10 mouse cellular contexts compared by ENCODE assay signal in the genomic region with DNA sequence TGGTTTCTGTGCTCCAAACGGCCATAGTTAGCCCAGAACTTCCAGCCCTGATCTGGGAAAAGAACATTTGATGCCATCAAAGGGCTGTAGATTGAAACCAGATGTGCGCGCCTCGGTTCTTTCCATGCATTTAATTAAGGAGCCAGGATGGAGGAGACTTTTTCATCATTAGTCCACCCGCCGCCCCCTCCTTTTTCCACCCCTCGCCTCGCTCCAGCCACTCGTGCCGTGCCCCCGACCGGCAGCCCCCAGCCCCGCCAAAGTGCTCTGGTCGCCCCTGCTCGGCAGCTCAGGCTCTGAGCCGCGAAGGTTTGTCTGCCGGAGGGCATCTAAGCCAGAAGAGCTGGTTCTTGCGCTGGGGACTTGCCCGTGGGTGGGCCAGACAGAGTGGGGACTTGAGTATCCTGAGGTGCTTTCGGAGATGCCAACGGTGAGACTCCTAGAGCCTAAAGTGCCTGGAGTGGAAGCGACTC. TPM values are rescaled to one million over a fixed set of nuclear protein-coding genes. Genes with fewer than 3 reads are reported as not detected.
A peak's percentile ranks its signal among the peaks of the same experiment; 100 is the strongest.
DNase-seq lines count a peak whose midpoint lies in the region; ATAC-seq and TF ChIP-seq lines count a peak whose summit lies in the region.
"Had no signal": no experiment of that assay in that cellular context is flagged by ENCODE, and none has a peak within 500 bp of the region (broad histone marks: within the 10 kb centered on the region; RNA-seq: fewer than 3 reads in every experiment).

No protein-coding gene starts in this region.

- WGBS in heart, embryonic 12.5 days: under 1% methylated on average over 23 of the region's 23 CpGs
- WGBS in hindbrain, embryonic 12.5 days: under 1% methylated on average over 21 of the region's 23 CpGs
- WGBS in midbrain, embryonic 12.5 days: under 1% methylated on average over 23 of the region's 23 CpGs

- peaks cover 30% of the 10 kb centered on the region for H3K27me3 ChIP-seq in heart, embryonic 12.5 days (replicated peaks)
- peaks cover 79% of the 10 kb centered on the region for H3K27me3 ChIP-seq in hindbrain, embryonic 12.5 days
- H3K27me3 ChIP-seq in midbrain, embryonic 12.5 days: peaks cover 75% of the 10 kb centered on the region

- H3K9me3 ChIP-seq in heart, embryonic 12.5 days (replicated peaks): no peaks in the 10 kb centered on the region
- H3K9me3 ChIP-seq in hindbrain, embryonic 12.5 days (replicated peaks): 0 out of 2 replicates have a peak, but pooled peaks cover 3% of the 10 kb centered on the region
- H3K9me3 ChIP-seq in midbrain, embryonic 12.5 days: no peaks in the 10 kb centered on the region

- no peak for ATAC-seq in heart, embryonic 12.5 days (ENCODE audit: insufficient number of reproducible peaks, low FRiP score)
- no peak for ATAC-seq in hindbrain, embryonic 12.5 days (ENCODE audit: low FRiP score)
- ATAC-seq in midbrain, embryonic 12.5 days (ENCODE audit: low FRiP score, low read depth): no peak

- no peak for TF ChIP-seq CTCF in brain, embryonic 14.5 days (IDR thresholded peaks at IDR 0.05; ENCODE audit: borderline replicate concordance, extremely low read depth, insufficient read depth, insufficient read length)

- H3K4me2 ChIP-seq in heart, embryonic 12.5 days: peak overlapping the region; percentile 90
- H3K4me2 ChIP-seq in hindbrain, embryonic 12.5 days (replicated peaks): peak overlapping the region; percentile 61
- peak overlapping the region; percentile 89 for H3K4me2 ChIP-seq in midbrain, embryonic 12.5 days (replicated peaks)

- H3K36me3 ChIP-seq in heart, embryonic 12.5 days: no peaks in the 10 kb centered on the region
- H3K36me3 ChIP-seq in hindbrain, embryonic 12.5 days: no peaks in the 10 kb centered on the region
- H3K36me3 ChIP-seq in midbrain, embryonic 12.5 days: no peaks in the 10 kb centered on the region

- H3K4me1 ChIP-seq in heart, embryonic 12.5 days (replicated peaks): peaks cover 7% of the 10 kb centered on the region; the same call in 1 of the 2 replicates
- H3K4me1 ChIP-seq in hindbrain, embryonic 12.5 days: peaks cover 31% of the 10 kb centered on the region
- H3K4me1 ChIP-seq in midbrain, embryonic 12.5 days: peaks cover 27% of the 10 kb centered on the region

- peak overlapping the region; percentile 54; the same call in 1 of the 2 replicates for H3K9ac ChIP-seq in heart, embryonic 12.5 days
- peak overlapping the region; percentile 43; the same call in 1 of the 2 replicates for H3K9ac ChIP-seq in hindbrain, embryonic 12.5 days
- no peak overlapping the region for H3K9ac ChIP-seq in midbrain, embryonic 12.5 days (replicated peaks)

- no peak for DNase-seq in heart, postnatal 25 days (ENCODE audit: low spot score)
- peak; percentile 37 for DNase-seq in brain, embryonic 14.5 days (ENCODE audit: low read depth)
- DNase-seq in layer of hippocampus, postnatal 10 days (ENCODE audit: low spot score in 2 of 2): no peak
- no peak for DNase-seq in thymus, postnatal 10 days (ENCODE audit: low spot score in 2 of 2)
- no peak for DNase-seq in right cerebral cortex, postnatal 10 days (ENCODE audit: low spot score in 2 of 2)
- DNase-seq: thymus, postnatal 14 days had no signal

- H3K27ac ChIP-seq in heart, embryonic 12.5 days (ENCODE audit: poor library complexity, severe bottlenecking): no peak overlapping the region
- H3K27ac ChIP-seq in hindbrain, embryonic 12.5 days: peak overlapping the region; percentile 48; the same call in 1 of the 2 replicates
- no peak overlapping the region for H3K27ac ChIP-seq in midbrain, embryonic 12.5 days (replicated peaks)
- H3K27ac ChIP-seq: macrophage had no signal

- H3K4me3 ChIP-seq in heart, embryonic 12.5 days: peak overlapping the region; percentile 62
- H3K4me3 ChIP-seq in hindbrain, embryonic 12.5 days: peak overlapping the region; percentile 26
- peak overlapping the region; percentile 49 for H3K4me3 ChIP-seq in midbrain, embryonic 12.5 days

- intact Hi-C loops in heart, postnatal 25 days (cut with DNase I): loop anchor here (5.0 kb wide), 2 partner anchors 67 to 87 kb away; partner anchors contain the start of gene Gorab

- TF ChIP-seq POLR2A in brain, embryonic 14.5 days (IDR thresholded peaks at IDR 0.05; ENCODE audit: borderline replicate concordance, extremely low read depth, insufficient read depth, insufficient read length, poor library complexity, severe bottlenecking): no peak

RNA-seq across cellular contexts. Expression of gene Prrx1, which starts 1.4 kb away (rescaled TPM):
- polyA plus RNA-seq in heart, embryonic 12.5 days (2016; fragmentation: Nextera tagmentation; extraction: Ambion mirVana): 7.5 and 9.4 TPM in 2 replicates
- 10 to 100 TPM; 32.7 to 35.6 TPM for total RNA-seq in heart, postnatal 25 days (2021)
- polyA plus RNA-seq in brain, embryonic 14.5 days (2012; rRNA removed): 7.2 and 8.9 TPM in 2 replicates
- 81.5 and 83.2 TPM in 2 replicates for polyA plus RNA-seq in hindbrain, embryonic 12.5 days (2016; fragmentation: Nextera tagmentation; extraction: Ambion mirVana)
- polyA plus RNA-seq in midbrain, embryonic 12.5 days (2016; fragmentation: Nextera tagmentation; extraction: Ambion mirVana): 19.5 and 25.4 TPM in 2 replicates
- 1 to 10 TPM; 8.1 to 8.8 TPM for total RNA-seq in layer of hippocampus, postnatal 10 days (2021)
